Mouse (Mus musculus) spleen, postnatal 14 days (tissue): ENCODE measurements around the gene Kif24.
"Not testable (repeated sequence)": the region's sequence is repeated elsewhere in the genome, so short reads cannot be mapped to it uniquely, and the experiment has no call there.

Source experiments
- DNase-seq, 2 experiments: peaks; one replicate each; pipeline ENCODE4 v3.0.0; 2021 to 2022; ENCODE audit warnings: low spot score in 2 of 2

Gene Kif24

GRCm38 (mm10) chr4:41492951-41493350, 28.3 kb upstream of the Kif24 start:
- DNase-seq: no peak

- no peak for DNase-seq
Measured at GRCm38 (mm10) chr4:41481601-41482017, 16.9 kb upstream of the Kif24 start.

GRCm38 (mm10) chr4:41480254-41480653, 15.6 kb upstream of the Kif24 start:
- DNase-seq: no peak

GRCm38 (mm10) chr4:41479456-41479804, 14.7 kb upstream of the Kif24 start:
- DNase-seq: no peak

- no peak for DNase-seq
Measured at GRCm38 (mm10) chr4:41478751-41479455, 14.2 kb upstream of the Kif24 start.

- no peak for DNase-seq
Measured at GRCm38 (mm10) chr4:41477648-41478160, 13.0 kb upstream of the Kif24 start.

GRCm38 (mm10) chr4:41471384-41471689, 6.7 kb upstream of the Kif24 start:
- DNase-seq: no peak

- DNase-seq: no peak
Measured at GRCm38 (mm10) chr4:41470684-41471383, 6.1 kb upstream of the Kif24 start.

- no peak for DNase-seq
Measured at GRCm38 (mm10) chr4:41470051-41470683, 5.5 kb upstream of the Kif24 start.

GRCm38 (mm10) chr4:41469199-41469598, 4.5 kb upstream of the Kif24 start:
- DNase-seq: no peak

- DNase-seq: peak in 1 of 2 experiments; percentile 23
Measured at GRCm38 (mm10) chr4:41468396-41469080, 3.9 kb upstream of the Kif24 start.

GRCm38 (mm10) chr4:41465287-41465665, 589 bp upstream of the Kif24 start:
- DNase-seq: peak in 1 of 2 experiments; percentile 4

- not testable (repeated sequence) for DNase-seq
Measured at GRCm38 (mm10) chr4:41463051-41463738, 1.5 kb downstream of the Kif24 start.

GRCm38 (mm10) chr4:41460690-41461089, 4.0 kb downstream of the Kif24 start:
- DNase-seq: no peak

- DNase-seq: no peak
Measured at GRCm38 (mm10) chr4:41447595-41447994, 17.1 kb downstream of the Kif24 start.

GRCm38 (mm10) chr4:41442790-41443302, 21.8 kb downstream of the Kif24 start:
- no peak for DNase-seq

- DNase-seq: no peak
Measured at GRCm38 (mm10) chr4:41438931-41439330, 25.8 kb downstream of the Kif24 start.

- DNase-seq: no peak
Measured at GRCm38 (mm10) chr4:41416966-41417365, 47.7 kb downstream of the Kif24 start.

GRCm38 (mm10) chr4:41409341-41409740, 55.3 kb downstream of the Kif24 start:
- DNase-seq: no peak

GRCm38 (mm10) chr4:41407353-41407752, 57.3 kb downstream of the Kif24 start:
- DNase-seq: no peak

- no peak for DNase-seq
Measured at GRCm38 (mm10) chr4:41406597-41406996, 58.1 kb downstream of the Kif24 start.
